Mouse (Mus musculus) small intestine, adult 2 months (tissue): ENCODE data around the gene Fam170b.

Experiments used
- CTCF ChIP-seq: fragments of 200-500 bp; IDR thresholded peaks from 2 replicates; pipeline ENCODE4 v1.5.1; 2012; ENCODE audit warnings: low read depth, mild to moderate bottlenecking, control low read depth, inconsistent platforms, low read length, moderate library complexity, mixed read lengths; ENCODE audit not compliant: insufficient replicate concordance, insufficient read length; ENCODE audit errors: extremely low read depth
- POLR2A ChIP-seq: fragments of 200-500 bp; IDR thresholded peaks from 2 replicates; pipeline ENCODE4 v1.6.1; 2012; ENCODE audit warnings: low read depth, mild to moderate bottlenecking, control low read depth, inconsistent platforms, low read length, moderate library complexity

- TF ChIP-seq CTCF (no peak), POLR2A (no peak)
Observed at GRCm38 (mm10) chr14:32784130-32784747, 49.5 kb upstream of the Fam170b start.
